Mouse (Mus musculus): ENCODE results near the gene Parp1. TPM values are rescaled to one million over a fixed set of nuclear protein-coding genes. Genes with fewer than 3 reads are reported as not detected.
"Not testable (repeated sequence)": the region's sequence is repeated elsewhere in the genome, so short reads cannot be mapped to it uniquely, and the experiment has no call there.

Gene Parp1
- total and polyA plus RNA-seq, 2 experiments from 2014 or later, result 57.5 to 92.2 TPM

- WGBS, result 50% methylated on average over 3 of the region's 3 CpGs
- H3K27me3 ChIP-seq (ENCODE audit: insufficient read depth, low read length), result no peaks in the 10 kb centered on the region
- H3K4me2 ChIP-seq (ENCODE audit: low read depth), result no peak overlapping the region
- DNase-seq, result no peak
- no peak overlapping the region for H3K27ac ChIP-seq (ENCODE audit: low read depth, low read length)
- no peaks in the 10 kb centered on the region for H3K36me3 ChIP-seq (ENCODE audit: insufficient read depth)
- no peaks in the 10 kb centered on the region for H3K9me3 ChIP-seq (ENCODE audit: low read length)
- H3K4me3 ChIP-seq (ENCODE audit: low read depth, low read length), result no peak overlapping the region
- no peak overlapping the region for H3K9ac ChIP-seq
- no peak for ATAC-seq
- TF ChIP-seq CTCF (IDR thresholded peaks at IDR 0.05; ENCODE audit: low read depth), result no peak
- no peaks in the 10 kb centered on the region for H3K4me1 ChIP-seq (ENCODE audit: insufficient read depth)
These were observed 7.5 kb upstream of the Parp1 start for GRCm38 (mm10) chr1:180561187-180561586.

- Histone ChIP-seq H3K4me2 (ENCODE audit: low read depth) (no peak overlapping the region), H3K4me1 (ENCODE audit: insufficient read depth) (peaks cover 3% of the 10 kb centered on the region; the same call in 1 of the 2 replicates), H3K36me3 (ENCODE audit: insufficient read depth) (no peaks in the 10 kb centered on the region), H3K27me3 (ENCODE audit: insufficient read depth, low read length) (no peaks in the 10 kb centered on the region), H3K4me3 (ENCODE audit: low read depth, low read length) (no peak overlapping the region), H3K27ac (ENCODE audit: low read depth, low read length) (no peak overlapping the region), H3K9ac (no peak overlapping the region), H3K9me3 (ENCODE audit: low read length) (no peaks in the 10 kb centered on the region)
- DNase-seq (no peak), ATAC-seq (no peak)
- 77% methylated on average over 5 of the region's 5 CpGs for WGBS
- TF ChIP-seq CTCF (IDR thresholded peaks at IDR 0.05; ENCODE audit: low read depth), result no peak
These were observed 3.8 kb upstream of the Parp1 start for GRCm38 (mm10) chr1:180564885-180565284.

- Histone ChIP-seq H3K4me2 (ENCODE audit: low read depth) (no peak overlapping the region), H3K27ac (ENCODE audit: low read depth, low read length) (no peak overlapping the region), H3K4me3 (ENCODE audit: low read depth, low read length) (no peak overlapping the region), H3K4me1 (ENCODE audit: insufficient read depth) (peaks cover 19% of the 10 kb centered on the region), H3K36me3 (ENCODE audit: insufficient read depth) (no peaks in the 10 kb centered on the region), H3K9me3 (ENCODE audit: low read length) (no peaks in the 10 kb centered on the region), H3K9ac (no peak overlapping the region), H3K27me3 (ENCODE audit: insufficient read depth, low read length) (no peaks in the 10 kb centered on the region)
- DNase-seq, result no peak
- no peak for ATAC-seq
- TF ChIP-seq CTCF (IDR thresholded peaks at IDR 0.05; ENCODE audit: low read depth), result no peak
- 81% methylated on average over 4 of the region's 4 CpGs for WGBS
These were observed 963 bp upstream of the Parp1 start for GRCm38 (mm10) chr1:180567761-180568160.

- DNase-seq, result no peak
- 32% methylated on average over 7 of the region's 7 CpGs for WGBS
- peak; percentile 32; the same call in 1 of the 2 replicates for ATAC-seq
- TF ChIP-seq CTCF (IDR thresholded peaks at IDR 0.05; ENCODE audit: low read depth), result no peak
- H3K27me3 ChIP-seq (ENCODE audit: insufficient read depth, low read length), result no peaks in the 10 kb centered on the region
- peak overlapping the region; percentile 89 for H3K4me3 ChIP-seq (ENCODE audit: low read depth, low read length)
- peaks cover 19% of the 10 kb centered on the region for H3K4me1 ChIP-seq (ENCODE audit: insufficient read depth)
- peak overlapping the region; percentile 87 for H3K9ac ChIP-seq
- no peaks in the 10 kb centered on the region for H3K9me3 ChIP-seq (ENCODE audit: low read length)
- peak overlapping the region; percentile 86 for H3K4me2 ChIP-seq (ENCODE audit: low read depth)
- peak overlapping the region; percentile 92 for H3K27ac ChIP-seq (ENCODE audit: low read depth, low read length)
- H3K36me3 ChIP-seq (ENCODE audit: insufficient read depth), result 0 out of 2 replicates have a peak, but pooled peaks cover under 1% of the 10 kb centered on the region
These were observed 476 bp upstream of the Parp1 start for GRCm38 (mm10) chr1:180568248-180568647.

GRCm38 (mm10) chr1:180569453-180569852 lies 729 bp downstream of the Parp1 start:
- no peak for DNase-seq
- Histone ChIP-seq H3K9me3 (ENCODE audit: low read length) (no peaks in the 10 kb centered on the region), H3K27ac (ENCODE audit: low read depth, low read length) (peak overlapping the region; percentile 92), H3K4me3 (ENCODE audit: low read depth, low read length) (peak overlapping the region; percentile 89), H3K36me3 (ENCODE audit: insufficient read depth) (peaks cover 10% of the 10 kb centered on the region), H3K4me2 (ENCODE audit: low read depth) (peak overlapping the region; percentile 86), H3K9ac (peak overlapping the region; percentile 87), H3K27me3 (ENCODE audit: insufficient read depth, low read length) (no peaks in the 10 kb centered on the region), H3K4me1 (ENCODE audit: insufficient read depth) (peaks cover 19% of the 10 kb centered on the region)
- WGBS, result under 1% methylated on average over 17 of the region's 17 CpGs
- no peak for ATAC-seq
- TF ChIP-seq CTCF (IDR thresholded peaks at IDR 0.05; ENCODE audit: low read depth), result no peak

- Histone ChIP-seq H3K4me2 (ENCODE audit: low read depth) (peak overlapping the region; percentile 86), H3K4me3 (ENCODE audit: low read depth, low read length) (peak overlapping the region; percentile 89), H3K27me3 (ENCODE audit: insufficient read depth, low read length) (no peaks in the 10 kb centered on the region), H3K4me1 (ENCODE audit: insufficient read depth) (peaks cover 19% of the 10 kb centered on the region), H3K9me3 (ENCODE audit: low read length) (no peaks in the 10 kb centered on the region), H3K36me3 (ENCODE audit: insufficient read depth) (peaks cover 10% of the 10 kb centered on the region), H3K9ac (peak overlapping the region; percentile 87), H3K27ac (ENCODE audit: low read depth, low read length) (peak overlapping the region; percentile 92; the same call in 1 of the 2 replicates)
- ATAC-seq, result no peak
- TF ChIP-seq CTCF (IDR thresholded peaks at IDR 0.05; ENCODE audit: low read depth), result no peak
- no peak for DNase-seq
- WGBS, result 10% methylated on average over 5 of the region's 5 CpGs
These were observed 1.5 kb downstream of the Parp1 start for GRCm38 (mm10) chr1:180570181-180570580.

- no peak for TF ChIP-seq CTCF (IDR thresholded peaks at IDR 0.05; ENCODE audit: low read depth)
- Histone ChIP-seq H3K27me3 (ENCODE audit: insufficient read depth, low read length) (no peaks in the 10 kb centered on the region), H3K27ac (ENCODE audit: low read depth, low read length) (no peak overlapping the region), H3K36me3 (ENCODE audit: insufficient read depth) (peaks cover 16% of the 10 kb centered on the region), H3K4me2 (ENCODE audit: low read depth) (peak overlapping the region; percentile 86), H3K9ac (0 out of 2 replicates have a peak overlapping the region, but pooled peaks have one; percentile 87), H3K4me1 (ENCODE audit: insufficient read depth) (peaks cover 19% of the 10 kb centered on the region), H3K9me3 (ENCODE audit: low read length) (no peaks in the 10 kb centered on the region), H3K4me3 (ENCODE audit: low read depth, low read length) (0 out of 2 replicates have a peak overlapping the region, but pooled peaks have one; percentile 89)
- ATAC-seq (no peak), DNase-seq (no peak)
- 69% methylated on average over 8 of the region's 8 CpGs for WGBS
These were observed 2.4 kb downstream of the Parp1 start for GRCm38 (mm10) chr1:180571018-180571589.

- not testable (repeated sequence) for H3K27ac ChIP-seq (ENCODE audit: low read depth, low read length); H3K4me2 ChIP-seq (ENCODE audit: low read depth); H3K9me3 ChIP-seq (ENCODE audit: low read length); DNase-seq; H3K4me3 ChIP-seq (ENCODE audit: low read depth, low read length); ATAC-seq; H3K27me3 ChIP-seq (ENCODE audit: insufficient read depth, low read length); H3K9ac ChIP-seq
- H3K36me3 ChIP-seq (ENCODE audit: insufficient read depth), result peaks cover 22% of the 10 kb centered on the region
- H3K4me1 ChIP-seq (ENCODE audit: insufficient read depth), result peaks cover 19% of the 10 kb centered on the region
- 85% methylated on average over 6 of the region's 6 CpGs for WGBS
These were observed 3.0 kb downstream of the Parp1 start for GRCm38 (mm10) chr1:180571721-180572120.

All from forebrain, postnatal 0 days (tissue).